Mouse (Mus musculus) forebrain, embryonic 10.5 days (tissue): ENCODE data around the gene Serpini1. TPM values are rescaled to one million over a fixed set of nuclear protein-coding genes. Genes with fewer than 3 reads are reported as not detected.

Experiments used
- DNase-seq: peaks from one replicate; pipeline ENCODE4 v3.0.0-alpha.2; 2017; ENCODE audit warnings: low spot score; ENCODE audit errors: extremely low spot score
- H3K27ac ChIP-seq: fragments of 300-500 bp; sonication (generic); 2 replicates; pipeline ENCODE4 v1.5.1; 2016; ENCODE audit warnings: mild to moderate bottlenecking
- H3K27me3 ChIP-seq: fragments of 300-500 bp; sonication (generic); 2 replicates; pipeline ENCODE4 v1.6.1; 2016; ENCODE audit warnings: mild to moderate bottlenecking; ENCODE audit not compliant: poor library complexity, severe bottlenecking
- H3K36me3 ChIP-seq: fragments of 300-500 bp; sonication (generic); replicated peaks from 2 replicates; pipeline ENCODE4 v1.6.1; 2016; ENCODE audit warnings: mild to moderate bottlenecking, moderate library complexity
- H3K4me1 ChIP-seq: fragments of 300-500 bp; sonication (generic); 2 replicates; pipeline ENCODE4 v1.6.1; 2016
- H3K4me3 ChIP-seq: fragments of 300-500 bp; sonication (generic); 2 replicates; pipeline ENCODE4 v1.5.1; 2016; ENCODE audit warnings: mild to moderate bottlenecking, moderate library complexity
- H3K9me3 ChIP-seq: fragments of 300-500 bp; sonication (generic); 2 replicates; pipeline ENCODE4 v1.6.1; 2016; ENCODE audit warnings: mild to moderate bottlenecking, moderate library complexity
- WGBS: fragments of 180-500 bp; shearing (Covaris S2); methylation state at CpG from one replicate; pipeline ENCODE4 v1.1.7; 2016; 5-methylcytosine and 5-hydroxymethylcytosine counted together
- polyA plus RNA-seq: library from polyadenylated mRNA; unstranded; fragments of >200 nt; fragmentation: Nextera tagmentation; extraction: Ambion mirVana; gene quantifications from 2 replicates; pipeline ENCODE4 v1.2.1, GENCODE M21; 2016

Serpini1 gene
- polyA plus RNA-seq, 1 experiment from 2014 or later = 6.1 TPM

DNA sequence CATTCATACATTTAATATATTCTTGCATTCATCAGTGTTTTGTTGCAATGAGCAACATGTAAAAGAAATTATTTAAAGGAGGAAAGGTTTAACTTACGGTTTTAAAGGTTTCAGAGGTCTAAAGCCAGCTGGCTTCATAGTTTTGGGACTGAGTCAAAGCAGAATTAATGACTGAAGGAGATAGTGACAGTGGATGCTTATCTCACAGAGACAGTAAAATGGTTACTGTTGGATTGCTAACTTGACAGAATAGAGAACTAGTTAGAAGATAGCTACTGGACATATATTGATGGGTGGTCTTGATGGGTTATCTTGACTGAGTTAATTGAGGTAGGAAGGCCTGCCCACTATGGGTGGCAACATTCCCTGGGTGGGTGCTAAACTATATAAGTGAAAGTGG is 18.2 kb downstream of the Serpini1 start:
- 89% methylated on average over 1 of the region's 1 CpGs for WGBS

DNA sequence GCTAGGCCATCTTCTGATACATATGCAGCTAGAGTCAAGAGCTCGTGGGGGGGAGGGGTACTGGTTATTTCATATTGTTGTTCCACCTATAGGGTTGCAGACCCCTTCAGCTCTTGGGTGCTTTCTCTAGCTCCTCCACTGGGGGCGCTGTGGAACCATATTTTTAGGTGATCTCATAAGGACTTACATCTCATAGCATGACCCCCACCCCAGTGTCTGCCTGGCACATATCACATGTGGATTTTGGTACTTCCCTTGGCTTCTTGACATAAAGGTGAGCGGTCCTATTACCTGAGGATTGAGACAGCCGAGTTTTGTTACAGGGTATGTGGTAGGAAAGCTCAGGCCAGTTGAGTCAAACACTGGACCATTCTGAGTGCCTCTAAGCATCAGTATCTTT is 22.0 kb downstream of the Serpini1 start:
- DNase-seq = peak; percentile 19
- Histone ChIP-seq H3K27ac (no peak overlapping the region), H3K27me3 (no peaks in the 10 kb centered on the region), H3K9me3 (no peaks in the 10 kb centered on the region), H3K4me1 (no peaks in the 10 kb centered on the region), H3K4me3 (no peak overlapping the region), H3K36me3 (no peaks in the 10 kb centered on the region)
- WGBS = 56% methylated on average over 4 of the region's 4 CpGs

More for the DNA sequence above, 18.2 kb downstream of the Serpini1 start:
- Histone ChIP-seq H3K4me1 (no peaks in the 10 kb centered on the region), H3K9me3 (no peaks in the 10 kb centered on the region), H3K4me3 (no peak overlapping the region), H3K27me3 (no peaks in the 10 kb centered on the region), H3K36me3 (no peaks in the 10 kb centered on the region), H3K27ac (no peak overlapping the region)
- DNase-seq = no peak

DNA sequence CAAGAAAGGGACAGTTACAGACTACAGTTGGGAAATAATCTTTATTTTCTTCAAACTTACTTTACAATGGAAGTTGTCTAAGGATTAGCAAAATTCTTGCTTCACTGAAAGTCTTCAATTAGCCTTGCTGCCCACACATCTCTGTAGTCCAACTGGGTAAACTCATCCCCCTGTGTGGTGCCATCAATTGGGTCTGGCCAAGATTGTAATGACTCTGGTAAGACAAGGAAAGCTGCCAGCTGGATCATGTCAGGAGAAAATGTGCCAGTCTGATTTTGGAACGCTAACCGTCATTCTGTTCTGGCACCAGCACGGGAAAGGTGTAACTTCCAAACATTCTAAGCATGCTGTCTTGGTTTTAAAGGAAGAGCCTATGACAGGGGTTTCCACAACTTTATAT is 25.9 kb downstream of the Serpini1 start:
- H3K9me3 ChIP-seq = no peaks in the 10 kb centered on the region
- no peak for DNase-seq
- no peak overlapping the region for H3K4me3 ChIP-seq
- H3K4me1 ChIP-seq = no peaks in the 10 kb centered on the region
- H3K36me3 ChIP-seq = no peaks in the 10 kb centered on the region
- no peaks in the 10 kb centered on the region for H3K27me3 ChIP-seq
- 93% methylated on average over 3 of the region's 3 CpGs for WGBS
- no peak overlapping the region for H3K27ac ChIP-seq

DNA sequence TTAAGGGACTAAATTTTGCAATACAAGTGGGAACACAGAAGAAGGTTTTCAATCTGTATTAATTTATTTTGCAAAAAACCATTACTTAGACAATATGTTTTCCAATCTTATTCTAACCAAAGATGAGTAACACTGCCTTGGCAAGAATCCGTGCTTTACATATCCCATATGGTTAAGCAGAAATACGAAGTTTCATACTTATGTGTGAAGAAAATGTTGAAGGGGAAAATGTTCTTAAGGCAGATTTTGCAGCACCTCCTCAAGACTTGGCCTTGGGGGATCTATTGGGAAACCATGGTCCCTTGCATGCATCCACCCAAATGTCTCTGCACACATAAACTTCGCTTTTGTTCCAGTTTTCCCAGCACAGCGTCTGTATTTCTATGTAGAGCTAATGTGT is 27.6 kb downstream of the Serpini1 start:
- DNase-seq = no peak
- H3K27me3 ChIP-seq = no peaks in the 10 kb centered on the region
- WGBS = 90% methylated on average over 4 of the region's 4 CpGs
- no peaks in the 10 kb centered on the region for H3K4me1 ChIP-seq
- H3K27ac ChIP-seq = no peak overlapping the region
- no peaks in the 10 kb centered on the region for H3K9me3 ChIP-seq
- no peak overlapping the region for H3K4me3 ChIP-seq
- no peaks in the 10 kb centered on the region for H3K36me3 ChIP-seq

DNA sequence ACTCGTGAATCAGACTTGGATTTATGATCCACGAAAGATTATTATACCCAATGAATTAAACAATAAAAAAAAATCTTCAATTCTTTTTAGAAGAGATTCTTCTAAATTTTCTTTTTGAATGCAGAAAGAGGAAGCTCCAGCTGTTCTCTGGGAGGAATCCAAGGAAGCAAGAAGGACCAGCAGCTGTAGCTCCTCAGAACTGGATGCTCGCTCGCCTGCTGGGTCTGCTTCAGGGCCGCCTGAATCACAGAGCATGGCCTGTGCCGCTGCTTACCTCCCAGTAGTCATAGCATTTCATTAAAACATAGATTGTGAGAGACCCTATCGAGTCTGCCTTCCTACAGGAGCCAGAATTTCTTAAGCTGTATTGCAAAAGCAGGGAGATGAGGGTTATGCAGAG is 53.7 kb downstream of the Serpini1 start:
- H3K27ac ChIP-seq = no peak overlapping the region
- WGBS = 84% methylated on average over 7 of the region's 7 CpGs

DNA sequence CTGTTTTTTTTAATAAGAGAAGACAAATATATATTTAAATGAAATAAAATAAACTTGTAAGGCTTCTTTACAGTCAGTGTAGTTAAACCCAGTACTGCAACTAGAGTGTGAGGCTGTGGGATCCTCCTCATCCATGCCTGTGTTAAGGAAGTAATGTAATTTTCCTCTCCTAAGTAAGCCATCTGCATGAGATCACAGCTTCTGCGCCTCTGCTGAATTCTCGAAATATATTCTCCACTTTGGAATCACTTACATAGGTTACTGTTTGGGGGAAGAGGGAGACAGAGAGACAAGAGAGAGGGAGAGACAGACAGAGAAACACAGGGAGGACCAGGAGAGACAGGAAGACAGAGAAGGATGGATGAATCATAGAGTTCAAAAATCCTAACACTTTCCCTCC is 67.3 kb downstream of the Serpini1 start:
- Histone ChIP-seq H3K4me1 (no peaks in the 10 kb centered on the region), H3K27me3 (no peaks in the 10 kb centered on the region), H3K9me3 (no peaks in the 10 kb centered on the region), H3K36me3 (no peaks in the 10 kb centered on the region), H3K27ac (no peak overlapping the region), H3K4me3 (no peak overlapping the region)
- no peak for DNase-seq
- 93% methylated on average over 2 of the region's 2 CpGs for WGBS

More for the DNA sequence above, 53.7 kb downstream of the Serpini1 start:
- no peak for DNase-seq
- Histone ChIP-seq H3K9me3 (no peaks in the 10 kb centered on the region), H3K4me1 (no peaks in the 10 kb centered on the region), H3K36me3 (no peaks in the 10 kb centered on the region), H3K27me3 (no peaks in the 10 kb centered on the region), H3K4me3 (no peak overlapping the region)

DNA sequence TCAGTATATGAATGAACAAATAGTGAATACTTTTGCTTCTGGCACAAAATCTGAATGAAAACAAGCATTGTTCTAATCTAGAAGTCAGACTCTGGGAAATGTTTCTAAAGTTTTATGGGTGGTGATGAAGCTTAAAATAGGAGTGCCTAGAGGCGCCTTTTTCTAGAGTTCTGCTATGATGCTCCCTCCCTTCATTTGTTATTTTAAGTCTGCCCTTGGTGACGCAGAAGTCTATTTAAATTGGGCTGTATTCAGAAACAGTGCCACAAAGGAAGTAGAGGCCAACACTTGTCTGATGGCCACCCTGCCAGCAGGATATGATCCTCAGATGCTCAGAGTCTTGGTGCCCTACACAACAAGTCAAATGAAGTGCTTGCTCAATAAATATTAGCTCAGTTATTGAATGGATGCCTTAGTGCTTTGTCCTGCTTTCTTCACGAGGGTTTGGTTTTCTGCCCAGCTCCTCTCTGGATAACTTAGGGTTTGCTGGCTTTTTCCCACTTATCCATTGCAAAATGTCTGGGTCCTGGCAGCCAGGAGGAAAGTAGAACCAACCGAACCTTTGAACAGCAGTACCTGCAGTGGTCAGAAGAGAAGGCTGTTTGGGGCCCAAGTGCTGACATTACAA is 73.8 kb downstream of the Serpini1 start:
- Histone ChIP-seq H3K4me1 (0 out of 2 replicates have a peak, but pooled peaks cover 3% of the 10 kb centered on the region), H3K27me3 (no peaks in the 10 kb centered on the region), H3K27ac (no peak overlapping the region), H3K36me3 (no peaks in the 10 kb centered on the region), H3K4me3 (no peak overlapping the region), H3K9me3 (no peaks in the 10 kb centered on the region)
- WGBS = 82% methylated on average over 4 of the region's 4 CpGs
- DNase-seq = no peak

DNA sequence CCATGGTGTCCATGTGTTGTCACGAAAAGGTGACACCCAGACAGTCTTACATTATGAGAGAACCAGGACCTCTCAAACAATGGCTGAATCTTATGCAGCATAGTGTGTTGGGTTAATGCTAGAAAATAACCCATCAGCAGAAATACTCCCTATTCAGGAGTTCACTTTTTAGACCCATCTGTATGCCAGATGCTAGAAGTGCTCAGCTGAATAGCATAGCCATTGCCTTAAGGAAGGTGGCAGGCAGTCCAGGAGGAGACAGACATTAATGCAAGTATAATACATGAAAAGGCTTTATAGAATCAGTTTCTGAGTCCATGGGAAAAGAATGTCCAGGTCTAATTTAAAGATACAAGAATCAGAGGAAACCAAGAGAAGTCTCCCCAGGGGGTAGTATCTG is 75.9 kb downstream of the Serpini1 start:
- Histone ChIP-seq H3K9me3 (no peaks in the 10 kb centered on the region), H3K36me3 (no peaks in the 10 kb centered on the region), H3K4me1 (0 out of 2 replicates have a peak, but pooled peaks cover 3% of the 10 kb centered on the region), H3K4me3 (no peak overlapping the region), H3K27me3 (no peaks in the 10 kb centered on the region), H3K27ac (no peak overlapping the region)
- 84% methylated on average over 1 of the region's 1 CpGs for WGBS
- no peak for DNase-seq

DNA sequence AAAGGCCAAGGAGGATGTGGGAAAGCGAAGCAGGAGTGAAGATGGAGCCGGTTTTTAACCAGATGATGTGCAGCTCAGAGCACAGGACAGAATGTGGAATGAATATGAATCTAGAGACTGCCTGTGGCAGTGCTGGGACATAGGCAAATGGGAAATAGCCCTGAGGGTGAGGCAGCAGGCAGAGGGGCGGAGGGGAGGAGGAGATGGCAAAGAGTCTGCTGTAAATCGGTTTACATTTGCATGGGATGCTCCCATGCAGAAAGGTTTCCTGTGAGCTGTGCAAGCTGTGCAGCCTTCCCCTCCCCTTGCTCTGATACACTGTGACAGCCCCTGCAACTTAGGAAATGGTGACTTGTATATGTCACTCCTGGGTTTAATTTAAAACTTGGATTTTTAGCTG is 76.3 kb downstream of the Serpini1 start:
- no peak for DNase-seq
- no peak overlapping the region for H3K4me3 ChIP-seq

DNA sequence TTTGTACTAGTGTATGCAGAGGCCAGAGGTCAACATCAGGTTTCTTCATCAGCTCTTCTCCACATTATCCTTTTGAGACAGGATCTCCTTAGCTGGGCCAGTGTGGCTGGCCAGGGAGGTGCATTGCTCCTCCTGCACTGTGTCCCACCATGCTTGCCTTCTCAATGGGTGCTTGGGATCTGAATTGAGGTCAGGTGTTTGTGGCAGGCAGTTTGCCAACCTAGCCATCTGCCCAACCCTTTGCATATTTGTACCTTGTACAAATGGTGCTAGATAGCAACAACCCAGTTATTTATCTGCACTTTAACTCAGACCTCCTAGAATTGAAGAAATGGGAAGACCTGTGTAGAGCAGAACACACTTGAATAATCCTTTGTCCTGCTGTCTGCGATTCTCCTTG is 78.3 kb downstream of the Serpini1 start:
- H3K27me3 ChIP-seq = no peaks in the 10 kb centered on the region
- no peaks in the 10 kb centered on the region for H3K9me3 ChIP-seq
- H3K4me1 ChIP-seq = 0 out of 2 replicates have a peak, but pooled peaks cover 3% of the 10 kb centered on the region
- H3K36me3 ChIP-seq = no peaks in the 10 kb centered on the region
- no peak overlapping the region for H3K4me3 ChIP-seq
- 97% methylated on average over 1 of the region's 1 CpGs for WGBS
- DNase-seq = no peak
- H3K27ac ChIP-seq = no peak overlapping the region

More for the DNA sequence above, 76.3 kb downstream of the Serpini1 start:
- 64% methylated on average over 4 of the region's 4 CpGs for WGBS
- H3K4me1 ChIP-seq = 0 out of 2 replicates have a peak, but pooled peaks cover 3% of the 10 kb centered on the region
- no peaks in the 10 kb centered on the region for H3K27me3 ChIP-seq
- no peak overlapping the region for H3K27ac ChIP-seq
- no peaks in the 10 kb centered on the region for H3K9me3 ChIP-seq
- H3K36me3 ChIP-seq = no peaks in the 10 kb centered on the region

DNA sequence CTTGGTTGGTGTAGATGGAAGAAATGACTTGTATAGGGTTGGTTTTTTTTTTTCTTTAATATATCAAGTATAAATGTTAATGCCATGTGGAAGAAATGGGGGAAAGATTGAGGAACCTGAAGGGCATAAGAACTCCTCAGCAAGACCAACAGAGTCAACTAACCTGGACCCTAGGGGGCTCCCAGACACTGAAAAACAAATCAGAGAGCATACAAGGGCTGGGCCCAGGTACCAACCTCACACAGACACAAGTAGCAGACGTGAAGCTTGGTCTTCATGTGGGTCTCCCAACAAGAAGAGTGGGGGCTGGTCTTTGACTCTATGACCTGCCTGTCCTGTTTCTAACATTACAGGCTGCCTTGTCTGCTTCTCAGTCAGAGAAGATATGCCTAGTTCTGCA is 82.2 kb downstream of the Serpini1 start:
- no peaks in the 10 kb centered on the region for H3K4me1 ChIP-seq
- H3K27ac ChIP-seq = no peak overlapping the region
- WGBS = 71% methylated on average over 1 of the region's 1 CpGs
- H3K9me3 ChIP-seq = no peaks in the 10 kb centered on the region
- no peak overlapping the region for H3K4me3 ChIP-seq
- no peak for DNase-seq
- H3K36me3 ChIP-seq = no peaks in the 10 kb centered on the region
- H3K27me3 ChIP-seq = no peaks in the 10 kb centered on the region

DNA sequence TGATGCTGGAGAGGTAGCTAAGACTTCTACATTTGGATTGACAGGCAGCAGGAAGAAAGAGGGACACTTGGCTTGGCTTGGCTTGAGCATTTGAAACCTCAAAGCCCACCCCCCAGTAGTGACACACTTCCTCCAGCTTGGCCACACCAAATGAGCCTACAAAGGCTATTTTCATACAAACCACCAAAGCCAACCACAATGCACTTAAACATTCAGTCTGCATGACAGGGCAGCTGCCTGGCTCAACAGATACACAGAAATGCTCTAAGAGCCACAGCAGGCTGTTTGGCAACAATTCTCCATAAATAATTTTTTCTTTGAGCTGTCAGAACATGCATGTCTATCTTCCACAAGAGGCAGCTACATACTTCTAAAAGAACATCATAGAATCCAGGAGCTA is 90.2 kb downstream of the Serpini1 start:
- Histone ChIP-seq H3K27ac (no peak overlapping the region), H3K9me3 (no peaks in the 10 kb centered on the region), H3K4me1 (no peaks in the 10 kb centered on the region), H3K4me3 (no peak overlapping the region), H3K36me3 (no peaks in the 10 kb centered on the region), H3K27me3 (no peaks in the 10 kb centered on the region)
- no peak for DNase-seq

DNA sequence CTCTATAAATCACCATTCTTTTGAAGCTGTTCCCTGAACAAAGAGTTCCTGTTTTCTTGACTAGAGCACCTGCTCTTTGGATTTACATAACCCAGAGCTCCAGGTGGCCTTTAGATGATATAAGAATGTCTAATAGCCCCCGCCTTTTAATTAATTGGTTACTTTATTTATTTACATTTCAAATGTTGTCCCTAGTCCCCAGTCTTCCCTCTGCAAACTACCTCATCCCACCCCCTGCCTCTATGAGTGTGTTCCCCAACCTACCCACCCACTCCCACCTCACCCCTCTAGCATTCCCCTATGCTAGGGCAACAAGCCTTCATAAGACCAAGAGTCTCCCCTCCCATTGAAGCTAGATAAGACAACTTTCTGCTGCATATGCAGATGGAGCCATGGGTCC is 90.9 kb downstream of the Serpini1 start:
- no peak for DNase-seq
- Histone ChIP-seq H3K4me1 (no peaks in the 10 kb centered on the region), H3K27me3 (no peaks in the 10 kb centered on the region), H3K9me3 (no peaks in the 10 kb centered on the region), H3K36me3 (no peaks in the 10 kb centered on the region), H3K4me3 (no peak overlapping the region), H3K27ac (no peak overlapping the region)
- 71% methylated on average over 1 of the region's 1 CpGs for WGBS
